Mouse (Mus musculus): ENCODE measurements around the gene Amigo3. TPM values are rescaled to one million over a fixed set of nuclear protein-coding genes. Genes with fewer than 3 reads are reported as not detected.

Amigo3 gene
- polyA plus RNA-seq, 1 experiment: 1.7 TPM

GRCm38 (mm10) chr9:108094998-108095411 lies 42.0 kb downstream of the Amigo3 start:
- TF ChIP-seq CTCF (IDR thresholded peaks at IDR 0.05; ENCODE audit: extremely low read depth, insufficient read depth, low read length): no peak
- H3K27ac ChIP-seq (ENCODE audit: insufficient read depth, low read length): no peak overlapping the region
- H3K4me1 ChIP-seq (ENCODE audit: control insufficient read depth, insufficient read depth, low read length): peaks cover 4% of the 10 kb centered on the region; the same call in 1 of the 2 replicates
- peak overlapping the region; percentile 31; the same call in 1 of the 2 replicates for H3K4me3 ChIP-seq (ENCODE audit: insufficient read depth, low read length)

GRCm38 (mm10) chr9:108095518-108095917 lies 42.6 kb downstream of the Amigo3 start:
- Histone ChIP-seq H3K4me1 (ENCODE audit: control insufficient read depth, insufficient read depth, low read length) (peaks cover 4% of the 10 kb centered on the region; the same call in 1 of the 2 replicates), H3K27ac (ENCODE audit: insufficient read depth, low read length) (no peak overlapping the region), H3K4me3 (ENCODE audit: insufficient read depth, low read length) (no peak overlapping the region; the same call in 1 of the 2 replicates)
- TF ChIP-seq POLR2A (IDR thresholded peaks at IDR 0.05; ENCODE audit: extremely low read depth, insufficient read depth, low read length) (no peak), CTCF (IDR thresholded peaks at IDR 0.05; ENCODE audit: extremely low read depth, insufficient read depth, low read length) (peak; percentile 74)

DNA sequence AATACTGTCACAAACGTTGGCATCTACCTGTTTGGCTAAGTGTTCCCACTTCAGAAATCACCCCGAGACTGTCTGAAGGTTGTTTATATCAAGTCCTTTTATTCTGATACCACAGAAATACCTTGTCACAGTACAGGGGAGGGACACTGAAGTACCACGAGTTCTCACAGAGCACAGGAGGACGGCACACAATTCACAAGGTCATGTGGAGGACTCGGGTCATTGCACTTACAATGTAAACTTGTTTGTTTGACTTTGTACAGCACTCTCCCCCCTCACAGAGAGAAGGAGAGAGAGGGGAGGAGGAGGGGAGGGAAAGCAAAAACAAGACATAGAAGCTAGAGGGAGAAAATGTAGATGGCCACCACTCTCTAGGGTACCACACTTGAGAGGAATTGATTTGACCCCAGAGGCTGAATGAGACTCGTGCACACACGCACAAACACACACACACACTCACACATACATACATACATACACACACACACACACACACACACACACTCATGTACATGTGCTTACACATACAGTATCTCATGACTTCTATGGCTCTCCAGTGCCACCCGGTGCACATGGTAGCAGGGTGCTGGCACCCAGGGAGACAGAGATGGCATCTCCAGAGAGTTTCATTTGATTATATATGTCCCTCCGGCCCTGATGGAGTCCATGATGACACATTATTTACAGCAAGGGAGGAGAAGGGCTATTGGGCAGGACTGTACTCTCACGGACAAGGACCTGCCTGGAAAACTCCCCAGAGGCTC lies 43.2 kb downstream of the Amigo3 start:
- Histone ChIP-seq H3K4me1 (ENCODE audit: control insufficient read depth, insufficient read depth, low read length) (peaks cover 4% of the 10 kb centered on the region; the same call in 1 of the 2 replicates), H3K4me3 (ENCODE audit: insufficient read depth, low read length) (no peak overlapping the region), H3K27ac (ENCODE audit: insufficient read depth, low read length) (no peak overlapping the region)
- no peak for TF ChIP-seq POLR2A (IDR thresholded peaks at IDR 0.05; ENCODE audit: extremely low read depth, insufficient read depth, low read length)

DNA sequence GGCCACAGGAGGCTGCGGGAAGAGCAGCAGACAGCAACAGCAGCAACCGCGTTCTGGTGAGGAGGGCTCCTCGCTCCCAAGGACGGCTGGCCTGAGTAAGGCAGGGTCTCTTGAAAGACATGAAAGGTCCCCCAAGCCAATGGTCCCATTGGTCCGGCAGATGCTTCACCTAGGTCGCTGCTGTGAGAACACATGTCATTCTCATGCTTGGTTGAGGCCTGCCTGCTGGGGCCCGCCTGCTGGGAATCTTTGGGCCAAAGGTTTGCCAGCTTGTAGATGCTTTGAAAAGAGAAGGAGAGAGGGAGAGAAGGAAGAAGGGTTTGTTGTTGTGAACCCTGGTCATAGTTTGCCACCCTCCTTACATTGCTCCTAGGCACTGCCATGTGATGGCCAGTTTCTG lies 46.7 kb downstream of the Amigo3 start:
- H3K27ac ChIP-seq (ENCODE audit: insufficient read depth, low read length): no peak overlapping the region
- TF ChIP-seq CTCF (IDR thresholded peaks at IDR 0.05; ENCODE audit: extremely low read depth, insufficient read depth, low read length): no peak
- TF ChIP-seq POLR2A (IDR thresholded peaks at IDR 0.05; ENCODE audit: extremely low read depth, insufficient read depth, low read length): no peak
- H3K4me3 ChIP-seq (ENCODE audit: insufficient read depth, low read length): no peak overlapping the region
- H3K4me1 ChIP-seq (ENCODE audit: control insufficient read depth, insufficient read depth, low read length): peaks cover 4% of the 10 kb centered on the region; the same call in 1 of the 2 replicates

DNA sequence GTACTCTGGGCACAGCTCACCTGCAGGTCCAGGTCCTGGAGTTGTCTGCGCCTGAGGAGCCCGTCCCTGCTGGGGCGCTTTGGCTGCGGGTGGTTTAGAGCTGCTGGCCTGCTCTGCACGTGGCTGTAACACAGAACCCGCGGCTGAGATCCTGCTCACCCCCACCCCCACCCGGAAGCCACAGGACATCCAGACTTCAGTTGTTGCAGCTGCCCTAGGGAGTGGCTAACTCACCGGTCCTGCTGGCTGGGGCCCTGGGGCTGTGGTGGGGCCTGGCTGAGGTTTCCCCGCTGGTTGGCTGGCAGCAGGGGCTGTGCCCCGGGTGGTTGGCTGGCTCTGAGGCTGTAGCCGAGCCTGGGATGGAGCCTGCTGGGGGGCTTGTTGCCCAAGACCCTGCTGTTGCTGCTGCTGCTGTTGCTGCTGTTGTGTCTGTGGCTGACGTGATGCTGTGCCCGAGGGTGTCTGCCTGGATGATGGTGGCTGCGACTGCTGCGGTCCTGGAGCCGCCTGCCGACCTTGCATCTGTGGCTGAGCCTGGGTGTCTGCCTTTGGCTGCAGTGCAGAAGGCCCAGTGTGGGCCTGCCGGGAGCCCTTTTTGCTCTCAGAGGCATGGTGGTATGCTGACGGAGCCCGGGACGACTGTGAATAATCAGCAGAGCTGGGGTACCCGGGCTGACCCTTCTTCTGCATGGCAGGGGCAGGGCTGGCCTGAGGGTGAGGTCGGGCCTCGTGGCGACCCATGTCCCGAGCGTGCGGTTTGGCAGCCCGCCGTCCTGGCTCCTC lies 52.0 kb downstream of the Amigo3 start:
- H3K27ac ChIP-seq (ENCODE audit: insufficient read depth, low read length): no peak overlapping the region
- TF ChIP-seq POLR2A (IDR thresholded peaks at IDR 0.05; ENCODE audit: extremely low read depth, insufficient read depth, low read length): no peak
- TF ChIP-seq CTCF (IDR thresholded peaks at IDR 0.05; ENCODE audit: extremely low read depth, insufficient read depth, low read length): no peak

More for the DNA sequence above, 52.0 kb downstream of the Amigo3 start:
- Histone ChIP-seq H3K4me3 (ENCODE audit: insufficient read depth, low read length) (no peak overlapping the region), H3K4me1 (ENCODE audit: control insufficient read depth, insufficient read depth, low read length) (peaks cover 2% of the 10 kb centered on the region; the same call in 1 of the 2 replicates)

Other genes with a start within 250 kb of the Amigo3 start
- 60.7 and 62.5 TPM in 2 replicates for gene Rbm6, start 179.9 kb upstream of the Amigo3 start, polyA plus RNA-seq (2012; rRNA removed)
- 29.4 and 31.2 TPM in 2 replicates for gene Mon1a, start 165.0 kb upstream of the Amigo3 start, polyA plus RNA-seq (2012; rRNA removed)
- 2.0 and 2.4 TPM in 2 replicates for gene Mst1r, start 146.3 kb upstream of the Amigo3 start, polyA plus RNA-seq (2012; rRNA removed)
- gene Actl11, start 124.7 kb upstream of the Amigo3 start, polyA plus RNA-seq (2012; rRNA removed): not detected in 2 replicates
- 459 and 489 TPM in 2 replicates for gene Camkv, start 117.5 kb upstream of the Amigo3 start, polyA plus RNA-seq (2012; rRNA removed)
- gene Traip, start 103.0 kb upstream of the Amigo3 start, polyA plus RNA-seq (2012; rRNA removed): 11.1 and 15.7 TPM in 2 replicates
- 13.5 and 14.9 TPM in 2 replicates for gene Uba7, start 77.7 kb upstream of the Amigo3 start, polyA plus RNA-seq (2012; rRNA removed)
- 0.15 and 0.35 TPM in 2 replicates for gene Gm20661, start 70.1 kb upstream of the Amigo3 start, polyA plus RNA-seq (2012; rRNA removed)
- 4.8 and 7.4 TPM in 2 replicates for gene Inka1, start 67.3 kb upstream of the Amigo3 start, polyA plus RNA-seq (2012; rRNA removed)
- gene Cdhr4, start 60.7 kb upstream of the Amigo3 start, polyA plus RNA-seq (2012; rRNA removed): 1.9 and 4.2 TPM in 2 replicates
- 4.5 and 5.6 TPM in 2 replicates for gene Gm20662, start 56.8 kb upstream of the Amigo3 start, polyA plus RNA-seq (2012; rRNA removed)
- 180 and 186 TPM in 2 replicates for gene Ip6k1, start 50.7 kb upstream of the Amigo3 start, polyA plus RNA-seq (2012; rRNA removed)
- gene Gmppb, start 3.9 kb upstream of the Amigo3 start, polyA plus RNA-seq (2012; rRNA removed): 14.4 and 14.5 TPM in 2 replicates
- gene Mst1, start 27.3 kb downstream of the Amigo3 start, polyA plus RNA-seq (2012; rRNA removed): 0.10 TPM in 1 of 2 replicates, not detected in the other
- 76.2 and 82.3 TPM in 2 replicates for gene Rnf123, start 30.2 kb downstream of the Amigo3 start, polyA plus RNA-seq (2012; rRNA removed)
- 26.1 TPM in 2 replicates for gene Apeh, start 41.4 kb downstream of the Amigo3 start, polyA plus RNA-seq (2012; rRNA removed)
- gene Bsn, start 137.2 kb downstream of the Amigo3 start, polyA plus RNA-seq (2012; rRNA removed): 105 and 106 TPM in 2 replicates
- gene Dag1, start 210.8 kb downstream of the Amigo3 start, polyA plus RNA-seq (2012; rRNA removed): 31.2 and 33.5 TPM in 2 replicates
- 101 and 102 TPM in 2 replicates for gene Nicn1, start 237.3 kb downstream of the Amigo3 start, polyA plus RNA-seq (2012; rRNA removed)
- 54.1 and 55.0 TPM in 2 replicates for gene Amt, start 243.7 kb downstream of the Amigo3 start, polyA plus RNA-seq (2012; rRNA removed)